Mouse (Mus musculus) lung, postnatal 4 days (tissue): ENCODE measurements around the gene Tnf.

Experiments used
- DNase-seq, 2 experiments: peaks; one replicate each; pipeline ENCODE4 v3.0.0; 2021

The Tnf gene

GRCm38 (mm10) chr17:35197126-35197525 is 4.7 kb downstream of the Tnf start:
- no peak for DNase-seq

- no peak for DNase-seq
These were observed 5.5 kb downstream of the Tnf start for GRCm38 (mm10) chr17:35196321-35196641.

GRCm38 (mm10) chr17:35195631-35196320 is 6.0 kb downstream of the Tnf start:
- peak; percentile 88 to 90 for DNase-seq

- no peak for DNase-seq
These were observed 6.8 kb downstream of the Tnf start for GRCm38 (mm10) chr17:35194844-35195630.

- peak; percentile 63 to 64 for DNase-seq
These were observed 7.6 kb downstream of the Tnf start, which contains the start of gene Ltb for GRCm38 (mm10) chr17:35193881-35194843. TSS of gene Ltb (plus strand) at chr17:35194439.

GRCm38 (mm10) chr17:35192924-35193323 is 8.9 kb downstream of the Tnf start:
- no peak for DNase-seq

- DNase-seq = no peak
These were observed 10.1 kb downstream of the Tnf start for GRCm38 (mm10) chr17:35191723-35192122.

GRCm38 (mm10) chr17:35190096-35190495 is 11.7 kb downstream of the Tnf start:
- DNase-seq = no peak

GRCm38 (mm10) chr17:35189186-35189585 is 12.6 kb downstream of the Tnf start:
- DNase-seq = no peak

GRCm38 (mm10) chr17:35187959-35188610 is 13.7 kb downstream of the Tnf start, which contains the start of gene Lst1:
TSS of gene Lst1 (minus strand) at chr17:35188439.
- no peak for DNase-seq

GRCm38 (mm10) chr17:35187345-35187744 is 14.5 kb downstream of the Tnf start:
- DNase-seq = no peak

- peak; percentile 69 to 74 for DNase-seq
These were observed 15.1 kb downstream of the Tnf start for GRCm38 (mm10) chr17:35186681-35187080.

- peak; percentile 81 to 83 for DNase-seq
These were observed 15.9 kb downstream of the Tnf start for GRCm38 (mm10) chr17:35185639-35186611.

- no peak for DNase-seq
These were observed 21.7 kb downstream of the Tnf start for GRCm38 (mm10) chr17:35180093-35180492.

GRCm38 (mm10) chr17:35178528-35178927 is 23.3 kb downstream of the Tnf start:
- DNase-seq = peak; percentile 80 to 85

- DNase-seq = no peak
These were observed 25.8 kb downstream of the Tnf start, which contains the start of gene Aif1 for GRCm38 (mm10) chr17:35175968-35176367. TSS of gene Aif1 (minus strand) at chr17:35176068.

GRCm38 (mm10) chr17:35175382-35175781 is 26.4 kb downstream of the Tnf start:
- no peak for DNase-seq

GRCm38 (mm10) chr17:35174201-35174977 is 27.4 kb downstream of the Tnf start:
- peak in 1 of 2 experiments; percentile 20 for DNase-seq

- DNase-seq = peak in 1 of 2 experiments; percentile 21
These were observed 28.5 kb downstream of the Tnf start for GRCm38 (mm10) chr17:35173329-35173728.
